Mouse (Mus musculus): Measurements from ENCODE around the gene Egfl8. TPM values are rescaled to one million over a fixed set of nuclear protein-coding genes. Genes with fewer than 3 reads are reported as not detected.

The Egfl8 gene
- polyA plus RNA-seq, 1 experiment from 2014 or later: 12.3 TPM

- Histone ChIP-seq H3K9ac (replicated peaks) (no peak overlapping the region), H3K4me1 (0 out of 2 replicates have a peak, but pooled peaks cover 5% of the 10 kb centered on the region), H3K27me3 (replicated peaks) (no peaks in the 10 kb centered on the region), H3K4me3 (replicated peaks) (no peak overlapping the region), H3K27ac (replicated peaks) (no peak overlapping the region), H3K4me2 (no peak overlapping the region), H3K36me3 (no peaks in the 10 kb centered on the region), H3K9me3 (replicated peaks) (no peaks in the 10 kb centered on the region)
- 75% methylated on average over 11 of the region's 11 CpGs for WGBS
- ATAC-seq (ENCODE audit: low FRiP score): no peak
Observed at GRCm38 (mm10) chr17:34563354-34563753, 52.4 kb downstream of the Egfl8 start.

Other genes starting within 250 kb of the Egfl8 start
- gene Btnl1, start 238.8 kb downstream of the Egfl8 start, polyA plus RNA-seq (2015; fragmentation: Nextera tagmentation; extraction: Ambion mirVana): not detected in 2 replicates
- 5.1 and 5.5 TPM in 2 replicates for gene BC051142, start 217.2 kb downstream of the Egfl8 start, polyA plus RNA-seq (2015; fragmentation: Nextera tagmentation; extraction: Ambion mirVana)
- gene Btnl4, start 138.7 kb downstream of the Egfl8 start, polyA plus RNA-seq (2015; fragmentation: Nextera tagmentation; extraction: Ambion mirVana): 0.74 TPM in 1 of 2 replicates, not detected in the other
- gene Btnl6, start 98.6 kb downstream of the Egfl8 start, polyA plus RNA-seq (2015; fragmentation: Nextera tagmentation; extraction: Ambion mirVana): not detected in 2 replicates
- gene Notch4, start 51.7 kb downstream of the Egfl8 start, polyA plus RNA-seq (2015; fragmentation: Nextera tagmentation; extraction: Ambion mirVana): 8.0 and 8.5 TPM in 2 replicates
- 3.8 and 14.5 TPM in 2 replicates for gene Gpsm3, start 26.2 kb downstream of the Egfl8 start, polyA plus RNA-seq (2015; fragmentation: Nextera tagmentation; extraction: Ambion mirVana)
- gene Pbx2, start 24.7 kb downstream of the Egfl8 start, polyA plus RNA-seq (2015; fragmentation: Nextera tagmentation; extraction: Ambion mirVana): 8.2 and 10.3 TPM in 2 replicates
- gene Ager, start 18.1 kb downstream of the Egfl8 start, polyA plus RNA-seq (2015; fragmentation: Nextera tagmentation; extraction: Ambion mirVana): 1.0 and 1.4 TPM in 2 replicates
- gene Rnf5, start 12.3 kb downstream of the Egfl8 start, polyA plus RNA-seq (2015; fragmentation: Nextera tagmentation; extraction: Ambion mirVana): 256 and 280 TPM in 2 replicates
- gene Agpat1, start 11.7 kb downstream of the Egfl8 start, polyA plus RNA-seq (2015; fragmentation: Nextera tagmentation; extraction: Ambion mirVana): 109 and 133 TPM in 2 replicates
- 20.1 and 21.3 TPM in 2 replicates for gene Ppt2, start 12.5 kb upstream of the Egfl8 start, polyA plus RNA-seq (2015; fragmentation: Nextera tagmentation; extraction: Ambion mirVana)
- 6.3 and 7.3 TPM in 2 replicates for gene Prrt1, start 13.6 kb upstream of the Egfl8 start, polyA plus RNA-seq (2015; fragmentation: Nextera tagmentation; extraction: Ambion mirVana)
- 14.9 and 15.8 TPM in 2 replicates for gene Fkbpl, start 28.8 kb upstream of the Egfl8 start, polyA plus RNA-seq (2015; fragmentation: Nextera tagmentation; extraction: Ambion mirVana)
- gene Atf6b, start 31.2 kb upstream of the Egfl8 start, polyA plus RNA-seq (2015; fragmentation: Nextera tagmentation; extraction: Ambion mirVana): 109 and 112 TPM in 2 replicates
- 0.50 and 0.64 TPM in 2 replicates for gene Tnxb, start 54.6 kb upstream of the Egfl8 start, polyA plus RNA-seq (2015; fragmentation: Nextera tagmentation; extraction: Ambion mirVana)
- 0.14 and 0.27 TPM in 2 replicates for gene C4b, start 127.9 kb upstream of the Egfl8 start, polyA plus RNA-seq (2015; fragmentation: Nextera tagmentation; extraction: Ambion mirVana)
- not detected in 2 replicates for gene Cyp21a1, start 188.6 kb upstream of the Egfl8 start, polyA plus RNA-seq (2015; fragmentation: Nextera tagmentation; extraction: Ambion mirVana)
- gene Stk19, start 221.0 kb upstream of the Egfl8 start, polyA plus RNA-seq (2015; fragmentation: Nextera tagmentation; extraction: Ambion mirVana): 40.0 and 41.6 TPM in 2 replicates
- 58.9 and 64.8 TPM in 2 replicates for gene Dxo, start 221.0 kb upstream of the Egfl8 start, polyA plus RNA-seq (2015; fragmentation: Nextera tagmentation; extraction: Ambion mirVana)
- 56.6 and 57.4 TPM in 2 replicates for gene Skiv2l, start 234.2 kb upstream of the Egfl8 start, polyA plus RNA-seq (2015; fragmentation: Nextera tagmentation; extraction: Ambion mirVana)
- gene Nelfe, start 234.4 kb upstream of the Egfl8 start, polyA plus RNA-seq (2015; fragmentation: Nextera tagmentation; extraction: Ambion mirVana): 77.4 and 77.8 TPM in 2 replicates
- gene Cfb, start 246.5 kb upstream of the Egfl8 start, polyA plus RNA-seq (2015; fragmentation: Nextera tagmentation; extraction: Ambion mirVana): 2.4 and 5.9 TPM in 2 replicates

All from neural tube, embryonic 15.5 days (tissue).